Mouse (Mus musculus) ES-Bruce4 (cell line): Measurements from ENCODE around the gene Atp5h. TPM values are rescaled to one million over a fixed set of nuclear protein-coding genes. Genes with fewer than 3 reads are reported as not detected.

Source experiments
- H3K27ac ChIP-seq: 2 replicates; pipeline ENCODE4 v1.5.1; 2012; ENCODE audit warnings: low read length, inconsistent platforms; ENCODE audit not compliant: insufficient read depth
- H3K27me3 ChIP-seq: 2 replicates; pipeline ENCODE4 v1.6.1; 2012; ENCODE audit warnings: mild to moderate bottlenecking, low read length, inconsistent platforms; ENCODE audit not compliant: control insufficient read depth, poor library complexity, insufficient read depth, severe bottlenecking
- H3K36me3 ChIP-seq: 2 replicates; pipeline ENCODE4 v1.6.1; 2012; ENCODE audit warnings: inconsistent platforms, mild to moderate bottlenecking, low read length, moderate library complexity; ENCODE audit not compliant: control insufficient read depth, poor library complexity, insufficient read depth, severe bottlenecking
- H3K4me1 ChIP-seq: one replicate; pipeline ENCODE4 v1.8.1; 2011; ENCODE audit warnings: low read length; ENCODE audit not compliant: control insufficient read depth, insufficient read depth
- H3K4me3 ChIP-seq: 2 replicates; pipeline ENCODE4 v1.5.1; 2011; ENCODE audit warnings: low read depth, mild to moderate bottlenecking, low read length
- H3K9ac ChIP-seq: 2 replicates; pipeline ENCODE4 v1.6.1; 2012; ENCODE audit warnings: low read depth, mild to moderate bottlenecking, inconsistent platforms; ENCODE audit not compliant: poor library complexity, severe bottlenecking
- H3K9me3 ChIP-seq: replicated peaks from 2 replicates; pipeline ENCODE4 v1.6.1; 2012; ENCODE audit warnings: mild to moderate bottlenecking, low read length, inconsistent platforms; ENCODE audit not compliant: control insufficient read depth, poor library complexity, insufficient read depth, severe bottlenecking
- CTCF ChIP-seq: IDR thresholded peaks from one replicate; pipeline ENCODE4 v1.8.1; 2011; ENCODE audit warnings: low read depth, low read length
- EP300 ChIP-seq: IDR thresholded peaks from 2 replicates; pipeline ENCODE4 v1.6.1; 2011; ENCODE audit warnings: low read depth, low read length; ENCODE audit not compliant: insufficient read depth
- POLR2A ChIP-seq: IDR thresholded peaks from one replicate; pipeline ENCODE4 v1.8.1; 2011; ENCODE audit warnings: low read length; ENCODE audit not compliant: insufficient read depth
- polyA plus RNA-seq: library from polyadenylated mRNA; stranded (reverse); fragments of >200 nt; gene quantifications from 2 replicates; pipeline ENCODE4 v1.2.4, GENCODE M21; 2011; ENCODE audit warnings: low read depth; ENCODE audit not compliant: missing spikeins, insufficient read depth, insufficient read length

Atp5h gene
- polyA plus RNA-seq, 1 experiment: 340 TPM

- Histone ChIP-seq H3K4me1 (no peaks in the 10 kb centered on the region), H3K9ac (peak overlapping the region; percentile 83), H3K27ac (no peak overlapping the region), H3K36me3 (peaks cover 13% of the 10 kb centered on the region), H3K9me3 (no peaks in the 10 kb centered on the region), H3K27me3 (no peaks in the 10 kb centered on the region), H3K4me3 (peak overlapping the region; percentile 97)
- TF ChIP-seq POLR2A: no peak
- TF ChIP-seq EP300: no peak
- TF ChIP-seq CTCF: no peak
Measured at GRCm38 (mm10) chr11:115420336-115421190, 801 bp upstream of the Atp5h start.

DNA sequence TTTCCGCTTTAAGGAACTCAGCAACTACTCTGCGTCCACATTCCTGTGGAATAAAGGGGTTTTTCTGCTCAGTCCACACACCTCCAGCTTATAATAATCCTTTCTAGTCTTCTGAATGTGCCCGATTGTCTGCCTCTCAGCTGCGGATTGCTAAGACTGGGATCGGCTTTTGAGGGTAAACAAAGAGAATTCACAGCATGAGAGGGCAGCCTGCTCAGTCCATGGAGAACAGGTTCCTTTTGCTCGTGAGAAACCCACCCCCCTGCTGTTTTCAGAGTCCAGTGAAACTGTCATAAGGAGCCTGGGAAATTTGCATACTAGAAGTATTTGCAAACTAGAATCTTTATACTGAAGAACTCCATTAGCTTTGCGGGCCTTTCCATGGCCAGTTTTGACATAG lies 10.2 kb downstream of the Atp5h start:
- no peaks in the 10 kb centered on the region for H3K36me3 ChIP-seq
- no peaks in the 10 kb centered on the region for H3K4me1 ChIP-seq
- no peaks in the 10 kb centered on the region for H3K9me3 ChIP-seq
- H3K27ac ChIP-seq: peak overlapping the region; percentile 16
- no peaks in the 10 kb centered on the region for H3K27me3 ChIP-seq
- no peak for TF ChIP-seq CTCF
- TF ChIP-seq EP300: no peak
- no peak for TF ChIP-seq POLR2A
- H3K9ac ChIP-seq: no peak overlapping the region
- H3K4me3 ChIP-seq: no peak overlapping the region

DNA sequence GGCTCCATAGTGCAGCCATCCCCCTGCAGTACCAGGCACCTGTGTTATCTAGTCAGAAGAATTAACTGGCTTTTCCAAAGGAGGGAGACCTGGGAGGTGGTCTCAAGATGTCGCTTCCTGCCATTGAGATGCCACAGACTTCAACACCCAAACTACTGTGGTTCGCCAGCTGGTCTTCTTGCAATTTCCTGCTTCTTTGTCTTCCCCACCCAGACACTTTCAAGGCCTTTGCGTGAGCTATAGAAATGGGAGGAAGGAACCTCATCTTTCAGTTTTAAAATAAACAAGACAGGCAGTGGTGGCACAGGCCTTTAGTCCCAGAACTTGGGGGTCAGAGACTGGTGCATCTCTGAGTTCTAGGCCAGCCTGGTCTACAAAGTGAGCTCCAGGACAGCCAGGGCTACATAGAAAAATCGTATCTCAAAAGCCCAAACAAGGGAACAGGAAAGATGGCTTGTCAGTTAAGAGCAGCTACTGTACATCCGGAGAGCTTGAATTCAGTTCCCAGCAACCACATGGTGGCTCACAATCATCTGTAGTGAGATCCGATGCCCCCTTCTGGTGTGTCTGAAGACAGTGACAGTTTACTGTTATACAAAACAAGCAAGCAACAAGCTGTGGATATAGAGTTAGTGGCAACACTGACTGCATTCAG lies 11.4 kb downstream of the Atp5h start:
- H3K27me3 ChIP-seq: no peaks in the 10 kb centered on the region
- H3K9ac ChIP-seq: no peak overlapping the region
- H3K9me3 ChIP-seq: no peaks in the 10 kb centered on the region
- no peak overlapping the region for H3K4me3 ChIP-seq
- no peak for TF ChIP-seq POLR2A
- no peaks in the 10 kb centered on the region for H3K36me3 ChIP-seq
- H3K4me1 ChIP-seq: no peaks in the 10 kb centered on the region
- H3K27ac ChIP-seq: no peak overlapping the region

DNA sequence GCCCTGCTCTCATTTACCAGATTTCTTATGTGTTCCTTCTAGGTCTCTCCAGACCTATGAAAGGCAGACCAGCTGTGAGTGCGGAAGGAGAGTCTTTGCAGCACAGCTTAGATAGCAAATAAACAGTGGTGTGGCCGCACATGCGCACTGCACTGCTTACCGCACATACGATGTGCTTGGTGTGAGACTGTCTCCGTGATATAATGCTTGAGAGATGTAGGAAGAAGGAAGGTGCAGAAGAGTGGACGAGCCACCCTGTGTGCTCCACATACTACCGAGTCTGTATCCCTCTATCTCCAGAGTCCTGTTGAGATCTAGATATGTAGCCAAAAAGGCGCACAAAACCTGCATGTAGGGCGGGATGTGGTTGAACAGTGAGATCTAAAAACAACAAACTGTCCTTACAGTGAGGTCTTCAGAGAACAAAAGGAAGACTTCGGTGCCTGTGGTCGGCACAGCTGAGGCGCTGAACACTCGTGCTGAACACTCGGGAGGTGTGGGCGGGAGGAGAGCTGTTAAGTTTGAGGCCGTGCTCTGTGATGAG lies 12.8 kb downstream of the Atp5h start:
- H3K27ac ChIP-seq: no peak overlapping the region
- H3K36me3 ChIP-seq: no peaks in the 10 kb centered on the region

GRCm38 (mm10) chr11:115405723-115406122 lies 14.0 kb downstream of the Atp5h start:
- Histone ChIP-seq H3K36me3 (no peaks in the 10 kb centered on the region), H3K4me1 (peaks cover 2% of the 10 kb centered on the region), H3K27ac (no peak overlapping the region), H3K27me3 (no peaks in the 10 kb centered on the region), H3K9me3 (no peaks in the 10 kb centered on the region), H3K9ac (no peak overlapping the region), H3K4me3 (no peak overlapping the region)
- TF ChIP-seq EP300 (no peak), CTCF (no peak), POLR2A (no peak)

More for the DNA sequence above, 12.8 kb downstream of the Atp5h start:
- H3K4me3 ChIP-seq: no peak overlapping the region
- no peaks in the 10 kb centered on the region for H3K27me3 ChIP-seq
- H3K9ac ChIP-seq: no peak overlapping the region
- TF ChIP-seq EP300: no peak
- TF ChIP-seq POLR2A: no peak
- TF ChIP-seq CTCF: no peak
- H3K9me3 ChIP-seq: no peaks in the 10 kb centered on the region
- H3K4me1 ChIP-seq: no peaks in the 10 kb centered on the region

GRCm38 (mm10) chr11:115403338-115404124 lies 16.2 kb downstream of the Atp5h start, which contains the start of gene Mrpl58:
Mrpl58 (plus strand) TSS chr11:115403752.
- TF ChIP-seq CTCF (no peak), EP300 (0 out of 2 replicates have a peak, but pooled peaks have one; percentile 52), POLR2A (no peak)
- Histone ChIP-seq H3K9ac (peak within 1 kb of the TSS; percentile 85), H3K36me3 (no peaks in the 10 kb centered on the region), H3K27ac (peak within 1 kb of the TSS; percentile 35; the same call in 1 of the 2 replicates), H3K4me1 (peaks cover 2% of the 10 kb centered on the region), H3K9me3 (no peaks in the 10 kb centered on the region), H3K4me3 (peak within 1 kb of the TSS; percentile 95), H3K27me3 (no peaks in the 10 kb centered on the region)
